Mouse (Mus musculus) embryonic facial prominence, embryonic 13.5 days (tissue): ENCODE results near the gene Spaca3. TPM values are rescaled to one million over a fixed set of nuclear protein-coding genes. Genes with fewer than 3 reads are reported as not detected.

Source experiments
- ATAC-seq: fragments of 200-750 bp; cut with Nextera tagmentation; 2 replicates; pipeline ENCODE4 v1.8.0; 2017; ENCODE audit warnings: low read depth; ENCODE audit not compliant: insufficient number of reproducible peaks, insufficient read depth, low FRiP score, low TSS enrichment
- H3K27ac ChIP-seq: fragments of 300-500 bp; sonication (generic); 2 replicates; pipeline ENCODE4 v1.5.1; 2015; ENCODE audit warnings: moderate library complexity, mild to moderate bottlenecking, inconsistent platforms
- H3K27me3 ChIP-seq: fragments of 300-500 bp; sonication (generic); 2 replicates; pipeline ENCODE4 v1.6.1; 2015; ENCODE audit warnings: mild to moderate bottlenecking, inconsistent platforms
- H3K36me3 ChIP-seq: fragments of 300-500 bp; sonication (generic); 2 replicates; pipeline ENCODE4 v1.6.1; 2015; ENCODE audit warnings: mild to moderate bottlenecking, inconsistent platforms
- H3K4me1 ChIP-seq: fragments of 300-500 bp; sonication (generic); 2 replicates; pipeline ENCODE4 v1.6.1; 2015; ENCODE audit warnings: inconsistent platforms
- H3K4me2 ChIP-seq: fragments of 300-500 bp; sonication (generic); 2 replicates; pipeline ENCODE4 v1.6.1; 2015; ENCODE audit warnings: moderate library complexity, mild to moderate bottlenecking, inconsistent platforms
- H3K4me3 ChIP-seq: fragments of 300-500 bp; sonication (generic); 2 replicates; pipeline ENCODE4 v1.5.1; 2015; ENCODE audit warnings: mild to moderate bottlenecking, inconsistent platforms
- H3K9ac ChIP-seq: fragments of 300-500 bp; sonication (generic); 2 replicates; pipeline ENCODE4 v1.6.1; 2015; ENCODE audit warnings: mild to moderate bottlenecking, inconsistent platforms
- H3K9me3 ChIP-seq: fragments of 300-500 bp; sonication (generic); 2 replicates; pipeline ENCODE4 v1.6.1; 2016; ENCODE audit warnings: inconsistent platforms
- WGBS: fragments of 180-500 bp; shearing (Covaris S2); methylation state at CpG from one replicate; pipeline ENCODE4 v1.1.7; 2015; ENCODE audit warnings: mixed read lengths; 5-methylcytosine and 5-hydroxymethylcytosine counted together
- polyA plus RNA-seq: library from polyadenylated mRNA; unstranded; fragments of >200 nt; fragmentation: Nextera tagmentation; extraction: Ambion mirVana; gene quantifications from 2 replicates; pipeline ENCODE4 v1.2.1, GENCODE M21; 2015

Gene Spaca3
- polyA plus RNA-seq, result not detected in 2 replicates

DNA sequence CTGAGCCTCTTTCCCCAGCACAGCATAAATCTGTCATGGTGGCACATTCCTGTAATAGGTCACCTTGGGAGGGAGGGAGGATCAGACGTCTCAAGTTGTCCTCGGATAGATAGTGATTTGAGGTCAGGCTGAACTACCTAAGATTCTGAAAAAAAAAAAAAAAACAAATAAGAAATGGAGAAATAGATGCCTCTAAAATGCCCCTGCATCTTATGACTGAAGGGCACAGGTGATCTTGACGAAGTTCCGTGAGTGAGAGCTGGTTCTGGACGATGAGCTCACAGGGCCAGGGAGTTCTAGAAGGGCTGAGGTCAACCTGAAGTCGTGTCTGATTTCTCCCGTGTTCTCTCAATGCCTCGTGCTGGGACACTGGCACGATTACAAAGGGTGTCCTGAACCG is at the start of gene Spaca3:
TSS of gene Spaca3 (plus strand) at position 301 of the 400 bp plus-strand sequence.
- no peak for ATAC-seq
- no peaks in the 10 kb centered on the region for H3K9me3 ChIP-seq
- H3K4me2 ChIP-seq, result no peak within 1 kb of the TSS
- no peaks in the 10 kb centered on the region for H3K4me1 ChIP-seq
- no peak within 1 kb of the TSS for H3K4me3 ChIP-seq
- WGBS, result 77% methylated on average over 10 of the region's 10 CpGs
- H3K9ac ChIP-seq, result no peak within 1 kb of the TSS
- H3K27ac ChIP-seq, result no peak within 1 kb of the TSS
- no peaks in the 10 kb centered on the region; the same call in 1 of the 2 replicates for H3K27me3 ChIP-seq
- no peaks in the 10 kb centered on the region for H3K36me3 ChIP-seq

DNA sequence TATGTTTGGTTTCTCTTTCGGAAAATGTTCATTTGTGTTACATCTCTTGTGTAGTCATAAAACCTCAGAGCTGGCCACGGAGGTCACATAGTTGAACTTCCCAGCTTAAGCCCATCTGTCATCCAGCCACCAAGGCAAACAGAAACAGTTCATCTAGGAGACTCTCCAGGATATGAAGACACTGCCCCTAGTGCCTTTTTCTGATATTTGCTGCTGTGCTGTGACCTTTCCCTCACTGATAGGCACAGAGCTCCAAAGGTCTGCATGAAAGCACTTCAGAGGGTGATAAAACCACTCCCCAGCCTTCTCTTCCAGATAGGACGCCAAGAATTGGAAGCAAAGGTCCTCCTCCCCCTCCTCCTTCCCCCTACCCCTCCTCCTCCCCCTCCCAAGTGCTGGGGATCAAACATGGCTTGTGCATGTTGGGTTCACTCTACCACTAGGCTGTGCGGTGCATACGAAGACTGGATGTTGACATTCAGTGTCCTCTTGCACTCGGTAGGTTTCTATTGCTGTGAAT is 49.6 kb upstream of the Spaca3 start:
- H3K9ac ChIP-seq, result no peak overlapping the region
- H3K36me3 ChIP-seq, result peaks cover 15% of the 10 kb centered on the region
- H3K4me3 ChIP-seq, result no peak overlapping the region
- ATAC-seq, result no peak
- 72% methylated on average over 6 of the region's 6 CpGs for WGBS
- no peak overlapping the region for H3K4me2 ChIP-seq
- H3K27ac ChIP-seq, result no peak overlapping the region
- H3K9me3 ChIP-seq, result no peaks in the 10 kb centered on the region
- H3K27me3 ChIP-seq, result no peaks in the 10 kb centered on the region
- peaks cover 18% of the 10 kb centered on the region for H3K4me1 ChIP-seq

DNA sequence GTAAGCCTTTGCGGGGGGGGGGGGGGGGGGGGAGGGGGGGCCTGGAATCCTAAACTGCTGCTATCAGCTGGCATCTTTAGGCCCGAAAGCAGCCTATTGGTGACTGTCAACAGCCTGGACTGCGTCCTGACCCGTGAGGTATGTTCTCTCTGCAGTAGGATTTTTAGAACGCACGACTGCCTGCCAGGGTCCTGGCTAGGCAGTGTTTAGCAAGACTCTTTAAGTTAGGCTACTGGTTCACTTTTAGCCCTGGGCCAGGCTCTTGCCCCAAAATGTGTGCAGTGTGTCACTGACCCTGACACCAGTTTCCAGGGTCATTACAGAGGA is 48.5 kb upstream of the Spaca3 start:
- H3K4me3 ChIP-seq, result peak overlapping the region; percentile 59
- H3K4me2 ChIP-seq, result peak overlapping the region; percentile 71
- H3K36me3 ChIP-seq, result peaks cover 25% of the 10 kb centered on the region
- H3K27ac ChIP-seq, result peak overlapping the region; percentile 93
- H3K9me3 ChIP-seq, result no peaks in the 10 kb centered on the region
- peak overlapping the region; percentile 89 for H3K9ac ChIP-seq
- ATAC-seq, result 0 out of 2 replicates have a peak, but pooled peaks have one; percentile 2
- H3K27me3 ChIP-seq, result no peaks in the 10 kb centered on the region
- 22% methylated on average over 6 of the region's 6 CpGs for WGBS
- H3K4me1 ChIP-seq, result peaks cover 18% of the 10 kb centered on the region

GRCm38 (mm10) chr11:80809993-80810821 is 48.0 kb upstream of the Spaca3 start, which contains the start of gene Tmem98:
Gene Tmem98 (plus strand): TSS chr11:80810175.
- H3K27me3 ChIP-seq, result no peaks in the 10 kb centered on the region
- H3K4me1 ChIP-seq, result peaks cover 18% of the 10 kb centered on the region
- peak within 1 kb of the TSS; percentile 93 for H3K27ac ChIP-seq
- WGBS, result under 1% methylated on average over 49 of the region's 54 CpGs
- peak within 1 kb of the TSS; percentile 89 for H3K9ac ChIP-seq
- peaks cover 31% of the 10 kb centered on the region for H3K36me3 ChIP-seq
- peak; percentile 75 for ATAC-seq
- H3K4me2 ChIP-seq, result peak within 1 kb of the TSS; percentile 71
- peak within 1 kb of the TSS; percentile 59 for H3K4me3 ChIP-seq
- H3K9me3 ChIP-seq, result no peaks in the 10 kb centered on the region

DNA sequence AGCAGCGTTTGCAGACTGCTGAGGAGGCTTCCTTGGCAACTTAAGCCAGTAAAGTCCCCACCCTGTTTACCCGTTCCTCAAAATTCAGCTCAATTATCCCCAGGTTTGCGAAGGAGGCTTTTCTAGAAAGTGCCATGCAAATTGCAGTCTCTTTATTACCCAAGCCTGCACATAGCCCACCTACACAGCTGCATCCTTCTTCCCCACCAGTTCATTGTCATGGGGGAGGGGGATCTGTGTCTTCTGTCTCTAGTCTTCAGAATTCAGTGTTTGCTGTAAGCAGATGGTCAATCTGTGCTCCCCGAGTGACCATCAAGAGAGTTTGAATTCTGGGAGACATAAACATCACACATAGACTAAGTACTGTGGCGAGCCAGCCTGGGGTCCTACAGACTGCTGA is 47.0 kb upstream of the Spaca3 start:
- peak overlapping the region; percentile 59 for H3K4me3 ChIP-seq
- peaks cover 40% of the 10 kb centered on the region for H3K36me3 ChIP-seq
- peak overlapping the region; percentile 89 for H3K9ac ChIP-seq
- 23% methylated on average over 5 of the region's 5 CpGs for WGBS
- H3K4me1 ChIP-seq, result peaks cover 18% of the 10 kb centered on the region
- peak overlapping the region; percentile 71 for H3K4me2 ChIP-seq
- H3K27ac ChIP-seq, result peak overlapping the region; percentile 93
- H3K27me3 ChIP-seq, result no peaks in the 10 kb centered on the region
- ATAC-seq, result no peak
- no peaks in the 10 kb centered on the region for H3K9me3 ChIP-seq

- ATAC-seq, result no peak
- Histone ChIP-seq H3K4me2 (no peak overlapping the region), H3K27me3 (no peaks in the 10 kb centered on the region), H3K9ac (no peak overlapping the region), H3K4me3 (no peak overlapping the region), H3K9me3 (no peaks in the 10 kb centered on the region), H3K27ac (no peak overlapping the region), H3K36me3 (peaks cover 70% of the 10 kb centered on the region), H3K4me1 (peaks cover 26% of the 10 kb centered on the region)
- WGBS, result 87% methylated on average over 7 of the region's 7 CpGs
Observed at GRCm38 (mm10) chr11:80815354-80815753, 42.8 kb upstream of the Spaca3 start.

- H3K9me3 ChIP-seq, result no peaks in the 10 kb centered on the region
- H3K4me2 ChIP-seq, result peak overlapping the region; percentile 12; the same call in 1 of the 2 replicates
- H3K4me1 ChIP-seq, result peaks cover 14% of the 10 kb centered on the region
- H3K27ac ChIP-seq, result peak overlapping the region; percentile 51
- no peak overlapping the region for H3K9ac ChIP-seq
- H3K4me3 ChIP-seq, result no peak overlapping the region
- H3K36me3 ChIP-seq, result peaks cover 84% of the 10 kb centered on the region
- WGBS, result 28% methylated on average over 11 of the region's 11 CpGs
- peak; percentile 48; the same call in 1 of the 2 replicates for ATAC-seq
- no peaks in the 10 kb centered on the region for H3K27me3 ChIP-seq
Observed at GRCm38 (mm10) chr11:80818060-80818697, 40.0 kb upstream of the Spaca3 start.

GRCm38 (mm10) chr11:80820085-80820484 is 38.1 kb upstream of the Spaca3 start:
- peaks cover 73% of the 10 kb centered on the region for H3K36me3 ChIP-seq
- H3K4me1 ChIP-seq, result peaks cover 14% of the 10 kb centered on the region
- no peak overlapping the region for H3K4me2 ChIP-seq
- no peaks in the 10 kb centered on the region for H3K9me3 ChIP-seq
- H3K27me3 ChIP-seq, result no peaks in the 10 kb centered on the region
- WGBS, result 84% methylated on average over 3 of the region's 3 CpGs
- no peak overlapping the region for H3K9ac ChIP-seq
- H3K27ac ChIP-seq, result no peak overlapping the region
- H3K4me3 ChIP-seq, result no peak overlapping the region
- ATAC-seq, result no peak

- no peak overlapping the region for H3K4me2 ChIP-seq
- no peak for ATAC-seq
- no peaks in the 10 kb centered on the region for H3K9me3 ChIP-seq
- peaks cover 14% of the 10 kb centered on the region for H3K4me1 ChIP-seq
- no peak overlapping the region for H3K9ac ChIP-seq
- no peak overlapping the region for H3K4me3 ChIP-seq
- no peak overlapping the region for H3K27ac ChIP-seq
- H3K36me3 ChIP-seq, result peaks cover 61% of the 10 kb centered on the region
- H3K27me3 ChIP-seq, result no peaks in the 10 kb centered on the region
- WGBS, result 31% methylated on average over 14 of the region's 14 CpGs
Observed at GRCm38 (mm10) chr11:80821296-80821695, 36.9 kb upstream of the Spaca3 start.

GRCm38 (mm10) chr11:80821794-80822193 is 36.4 kb upstream of the Spaca3 start:
- no peak overlapping the region for H3K9ac ChIP-seq
- H3K9me3 ChIP-seq, result no peaks in the 10 kb centered on the region
- H3K36me3 ChIP-seq, result peaks cover 56% of the 10 kb centered on the region
- no peak for ATAC-seq
- H3K4me1 ChIP-seq, result peaks cover 14% of the 10 kb centered on the region
- no peak overlapping the region for H3K4me3 ChIP-seq
- no peaks in the 10 kb centered on the region for H3K27me3 ChIP-seq
- H3K27ac ChIP-seq, result no peak overlapping the region
- no peak overlapping the region for H3K4me2 ChIP-seq
- WGBS, result 81% methylated on average over 9 of the region's 9 CpGs

DNA sequence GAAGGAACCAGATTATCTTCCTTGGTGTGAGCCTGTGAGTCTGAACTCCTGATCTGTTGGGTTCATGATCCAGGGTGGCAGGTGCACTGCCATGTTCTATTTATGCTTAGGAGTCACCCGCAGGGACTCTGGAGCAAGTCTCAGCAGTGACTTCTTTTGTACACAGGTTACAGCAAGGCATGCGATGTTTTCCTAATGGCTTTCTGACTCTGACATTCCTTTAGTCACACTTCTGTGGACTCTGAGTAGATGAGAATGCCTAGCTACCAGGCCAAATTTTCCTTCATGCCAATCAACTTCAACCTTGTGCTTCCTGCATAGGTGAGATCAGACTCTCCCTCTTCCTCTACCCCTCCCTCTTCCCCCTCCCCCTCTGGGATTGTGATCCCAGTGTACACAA is 22.8 kb upstream of the Spaca3 start:
- Histone ChIP-seq H3K9ac (no peak overlapping the region), H3K9me3 (no peaks in the 10 kb centered on the region), H3K4me1 (no peaks in the 10 kb centered on the region), H3K27me3 (no peaks in the 10 kb centered on the region), H3K4me2 (no peak overlapping the region), H3K27ac (no peak overlapping the region), H3K36me3 (no peaks in the 10 kb centered on the region), H3K4me3 (no peak overlapping the region)
- WGBS, result 71% methylated on average over 2 of the region's 2 CpGs
- no peak for ATAC-seq
